Mouse (Mus musculus) gastrocnemius, adult 2 months (tissue): ENCODE measurements around the gene Acsl6. TPM values are rescaled to one million over a fixed set of nuclear protein-coding genes. Genes with fewer than 3 reads are reported as not detected.

ENCODE experiments used
- DNase-seq: peaks from one replicate; pipeline ENCODE4 v3.0.0; 2022
- H3K27ac ChIP-seq: fragments of 200-600 bp; 2 replicates; pipeline ENCODE4 v1.8.1; 2022; ENCODE audit warnings: mild to moderate bottlenecking
- H3K4me3 ChIP-seq: fragments of 200-600 bp; 2 replicates; pipeline ENCODE4 v1.8.1; 2022; ENCODE audit warnings: mild to moderate bottlenecking, moderate library complexity
- CTCF ChIP-seq: fragments of 200-600 bp; IDR thresholded peaks from 2 replicates; pipeline ENCODE4 v1.8.1; 2022; ENCODE audit warnings: antibody characterized with exemption, mild to moderate bottlenecking, moderate library complexity
- intact Hi-C: fragments of 180-260 bp; cut with DNase I; formaldehyde crosslinking; loops from one replicate; pipeline ENCODE4 v1.15.1; 2025
- total RNA-seq, 2 experiments: library from RNA; stranded (reverse); gene quantifications; 2 replicates each; pipeline ENCODE4 v1.2.3; 2021

Gene Acsl6
- total RNA-seq, 2 experiments from 2014 or later = 21.9 to 23.1 TPM

DNA sequence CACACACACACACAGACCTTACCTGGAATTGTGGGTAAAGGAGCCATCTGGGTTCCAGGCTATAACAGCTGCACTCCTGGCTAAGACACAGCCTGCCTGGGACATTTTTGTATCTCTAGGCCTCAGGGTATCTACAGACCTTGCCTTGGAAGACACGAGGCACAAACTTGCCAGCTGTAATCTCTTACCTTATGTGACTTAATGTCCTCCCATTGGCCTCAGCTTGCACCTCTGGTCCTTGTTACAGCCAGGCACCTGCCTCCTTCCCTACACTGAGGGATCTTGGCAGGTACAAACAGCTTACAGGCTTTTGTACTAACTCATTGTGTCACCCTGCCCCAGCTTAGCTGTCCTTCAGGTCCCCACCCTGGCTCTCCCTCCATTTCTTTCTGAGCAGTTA is 9.0 kb downstream of the Acsl6 start:
- Histone ChIP-seq H3K27ac (peak overlapping the region; percentile 88), H3K4me3 (no peak overlapping the region)
- peak; percentile 58 for DNase-seq
- TF ChIP-seq CTCF = no peak
- intact Hi-C loops = loop anchor here (2.0 kb wide), 2 partner anchors 18 to 40 kb away; no protein-coding TSS in a partner anchor

DNA sequence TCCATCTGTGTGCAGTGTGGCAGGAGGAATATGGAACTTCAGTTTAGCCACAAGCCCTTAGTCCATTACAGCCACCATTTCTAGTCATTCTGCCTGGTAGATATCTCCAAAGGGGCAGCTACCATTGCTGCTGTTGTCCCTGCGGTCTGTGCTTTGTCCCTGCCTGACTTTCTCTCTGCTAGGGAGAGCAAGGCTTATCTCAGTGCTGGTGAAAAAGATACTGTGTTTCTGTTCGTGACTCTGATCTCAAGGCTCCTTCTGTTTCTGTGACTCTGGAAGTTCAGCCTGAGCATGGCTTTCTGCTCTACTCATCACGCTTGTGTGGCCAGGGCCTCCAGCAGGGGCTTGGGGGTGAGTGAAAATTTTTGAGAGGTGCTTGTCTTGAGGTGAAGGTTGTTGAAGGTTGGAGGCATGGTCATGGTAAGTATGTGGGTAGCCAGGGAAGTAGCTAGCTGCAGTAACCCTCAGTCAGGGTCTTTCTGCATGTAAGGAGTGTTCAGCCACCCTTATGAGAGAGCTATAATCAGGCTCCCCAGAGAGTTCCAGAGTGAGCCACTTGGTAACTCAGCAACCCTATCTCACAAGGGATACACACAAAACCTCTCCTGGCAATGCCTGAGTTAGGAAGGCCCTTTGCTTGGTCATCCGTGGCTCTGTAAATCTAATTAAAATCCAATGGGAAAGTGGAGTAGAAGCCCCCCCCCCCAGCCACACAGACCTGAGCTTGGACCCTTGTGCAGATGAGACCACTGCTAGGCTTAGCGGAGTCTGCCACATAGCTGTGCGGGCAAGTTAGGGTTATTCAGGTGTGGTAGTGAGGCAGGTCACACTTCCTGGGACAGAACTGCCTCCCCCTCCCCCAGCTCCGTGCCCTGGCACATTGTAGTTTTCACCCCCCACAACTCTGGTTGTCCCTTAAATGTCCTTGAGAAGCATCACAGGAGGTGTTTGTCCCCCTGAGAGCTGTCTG is 10.1 kb downstream of the Acsl6 start:
- TF ChIP-seq CTCF = no peak
- peak; percentile 11 for DNase-seq
- intact Hi-C loops = loop anchor here (2.0 kb wide), 2 partner anchors 17 to 39 kb away; no protein-coding TSS in a partner anchor
- no peak overlapping the region for H3K4me3 ChIP-seq
- H3K27ac ChIP-seq = peak overlapping the region; percentile 88

DNA sequence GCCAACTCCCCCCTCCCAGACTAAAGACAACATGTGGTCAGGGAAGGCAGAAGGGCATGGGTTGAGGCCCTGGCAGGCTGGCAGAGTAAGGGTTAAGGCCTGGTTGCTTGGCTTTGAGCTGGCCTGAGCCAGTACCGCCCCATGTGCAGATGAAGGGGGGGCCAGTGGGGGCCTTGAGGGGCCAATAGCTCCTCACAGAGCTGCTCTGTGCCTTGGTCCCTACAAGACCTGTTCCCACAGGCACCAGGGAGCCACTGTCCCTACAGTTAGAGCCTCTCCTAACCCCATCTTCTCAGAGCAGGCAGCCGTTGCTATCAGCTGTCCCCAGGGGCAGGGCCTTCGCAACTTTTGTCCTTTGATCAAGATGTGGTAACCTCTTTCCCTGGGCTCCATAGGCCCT is 11.1 kb downstream of the Acsl6 start:
- intact Hi-C loops = no loop called here

DNA sequence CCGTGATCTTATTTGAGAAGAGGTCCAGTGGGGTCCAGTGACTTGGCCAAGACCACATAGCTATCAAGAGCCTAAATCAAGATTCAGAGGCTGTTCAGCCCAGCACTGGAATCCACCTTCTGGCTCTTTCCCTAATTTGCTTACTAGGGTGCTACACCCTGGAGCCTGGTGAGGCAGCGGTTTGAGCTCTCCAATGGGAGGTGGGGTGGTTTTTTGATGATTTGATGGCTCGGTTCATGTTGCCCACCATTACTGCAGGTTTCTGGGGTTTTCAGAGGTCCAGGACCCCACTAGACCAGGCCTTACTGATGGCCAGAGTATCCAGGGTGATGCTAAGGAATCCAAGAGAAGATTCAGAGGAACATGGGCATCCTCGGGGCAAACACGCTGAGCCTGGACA is 11.7 kb downstream of the Acsl6 start:
- H3K4me3 ChIP-seq = no peak overlapping the region
- peak overlapping the region; percentile 4; the same call in 1 of the 2 replicates for H3K27ac ChIP-seq
- TF ChIP-seq CTCF = no peak
- no peak for DNase-seq
- intact Hi-C loops = no loop called here

More for the DNA sequence above, 11.1 kb downstream of the Acsl6 start:
- H3K4me3 ChIP-seq = no peak overlapping the region
- no peak for TF ChIP-seq CTCF
- peak; percentile 22 for DNase-seq
- H3K27ac ChIP-seq = peak overlapping the region; percentile 4; the same call in 1 of the 2 replicates

DNA sequence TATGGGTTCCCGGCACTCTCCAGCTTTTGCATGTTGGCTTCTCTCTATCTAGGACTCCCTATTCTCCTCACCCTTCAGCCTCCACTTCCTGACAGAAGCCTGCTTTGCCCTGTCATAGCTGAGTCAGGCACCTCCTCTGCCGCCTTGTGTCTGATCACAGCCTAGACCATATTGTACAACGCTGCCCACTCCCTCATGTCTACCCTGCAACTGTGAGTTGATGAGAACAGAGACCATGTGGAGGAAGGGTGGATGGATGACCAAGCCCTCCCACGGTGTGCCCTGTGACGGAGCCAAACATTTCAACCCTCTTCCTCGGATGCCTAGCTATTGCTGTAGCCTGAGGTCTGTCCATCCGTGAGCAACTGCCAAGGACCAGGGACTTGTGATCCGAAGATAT is 13.8 kb downstream of the Acsl6 start:
- H3K27ac ChIP-seq = peak overlapping the region; percentile 74
- intact Hi-C loops = no loop called here
- H3K4me3 ChIP-seq = no peak overlapping the region
- DNase-seq = peak; percentile 20
- no peak for TF ChIP-seq CTCF

DNA sequence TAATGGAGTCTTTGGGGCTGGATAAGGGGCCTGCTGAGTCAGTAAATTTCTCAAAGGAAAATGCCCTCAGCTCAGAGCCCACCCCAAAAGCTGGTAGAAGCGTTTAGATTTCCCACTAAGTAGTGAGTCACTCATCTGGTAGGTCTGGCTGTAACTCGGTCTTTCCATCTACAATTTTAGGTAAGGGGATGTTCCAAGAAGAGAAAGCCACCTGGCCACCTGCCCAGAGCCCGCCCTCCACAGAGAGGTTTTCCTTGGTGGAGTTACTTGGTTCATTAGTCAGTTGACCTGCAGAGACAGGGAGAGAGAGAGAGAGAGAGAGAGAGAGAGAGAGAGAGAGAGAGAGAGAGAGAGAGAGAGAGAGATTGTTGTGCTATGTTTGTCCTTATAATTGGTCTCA is 14.2 kb downstream of the Acsl6 start:
- intact Hi-C loops = no loop called here
- TF ChIP-seq CTCF = no peak
- H3K27ac ChIP-seq = peak overlapping the region; percentile 74
- no peak overlapping the region for H3K4me3 ChIP-seq
- peak; percentile 65 for DNase-seq

DNA sequence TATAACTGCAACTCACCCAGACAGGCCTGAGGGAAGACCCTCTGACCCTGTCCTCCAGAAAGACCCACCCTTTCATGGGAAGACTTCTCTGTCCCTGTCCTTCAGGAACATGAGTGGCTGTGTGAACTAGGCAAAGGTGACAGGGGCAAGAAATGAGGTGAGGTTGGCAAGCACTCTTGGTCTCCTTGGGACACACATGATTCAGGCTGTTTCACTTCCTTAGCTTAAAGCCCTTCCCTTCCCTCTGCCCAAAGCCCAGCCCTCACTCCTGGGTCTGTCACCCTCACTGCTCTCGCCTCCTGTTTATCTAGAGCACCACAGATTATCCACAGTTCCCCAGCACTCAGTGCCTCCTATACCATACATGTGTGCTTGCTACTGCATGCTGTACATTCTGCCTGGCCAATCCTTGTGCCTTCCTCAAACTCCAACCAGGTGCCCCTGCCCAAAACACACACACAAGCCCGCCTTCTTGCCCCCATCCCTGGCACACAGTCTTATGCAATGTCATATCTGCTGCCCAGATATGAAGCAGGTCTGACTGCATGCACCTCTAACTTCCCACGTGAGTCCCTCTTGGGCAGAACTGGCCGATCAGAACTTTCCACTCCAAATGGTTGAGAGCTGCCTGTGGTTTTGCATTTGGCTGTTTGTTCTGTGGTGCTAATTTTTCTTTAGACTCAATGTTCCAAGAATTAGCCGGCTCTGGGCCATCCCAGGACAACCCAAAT is 18.4 kb downstream of the Acsl6 start:
- Histone ChIP-seq H3K27ac (peak overlapping the region; percentile 51), H3K4me3 (no peak overlapping the region)
- intact Hi-C loops = no loop called here
- no peak for TF ChIP-seq CTCF
- DNase-seq = peak; percentile 18

DNA sequence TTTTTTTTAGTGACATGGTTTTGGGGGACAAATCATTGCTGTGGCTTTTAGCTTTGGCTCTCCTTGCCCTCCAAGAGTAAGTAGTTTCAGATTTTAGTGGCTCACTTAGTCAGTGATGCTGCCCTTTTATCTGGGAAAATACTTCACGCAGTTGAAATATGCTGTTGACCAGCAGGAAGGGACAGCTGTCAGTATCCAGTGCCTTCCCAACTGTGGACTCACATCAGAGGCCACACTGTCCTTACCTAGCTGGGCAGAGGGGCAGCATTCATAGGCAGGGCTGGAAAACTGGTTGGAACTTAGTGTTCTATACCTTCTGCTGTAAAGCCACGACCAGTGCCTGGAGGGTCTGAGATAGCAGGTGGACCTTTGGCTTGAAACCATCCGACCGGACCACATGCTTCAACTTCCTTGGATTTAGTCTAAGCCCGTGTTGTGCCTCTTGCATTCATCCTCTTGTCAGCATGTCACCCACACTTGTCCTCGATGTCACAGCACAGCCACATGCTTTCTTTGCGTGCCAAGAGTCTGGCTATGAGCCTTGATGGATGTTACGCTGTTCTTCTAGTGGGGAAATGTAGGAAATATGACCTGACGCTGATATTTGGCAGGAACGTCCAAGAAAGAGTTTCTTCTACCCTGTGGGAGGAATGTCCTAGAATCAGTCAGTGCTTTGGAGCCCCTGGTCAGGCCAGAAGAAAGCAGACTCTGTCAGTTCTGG is 28.0 kb downstream of the Acsl6 start:
- H3K4me3 ChIP-seq = no peak overlapping the region
- H3K27ac ChIP-seq = peak overlapping the region; percentile 86
- DNase-seq = peak; percentile 59
- intact Hi-C loops = loop anchor here (2.0 kb wide), 1 partner anchor 19 kb away; no protein-coding TSS in a partner anchor
- no peak for TF ChIP-seq CTCF

DNA sequence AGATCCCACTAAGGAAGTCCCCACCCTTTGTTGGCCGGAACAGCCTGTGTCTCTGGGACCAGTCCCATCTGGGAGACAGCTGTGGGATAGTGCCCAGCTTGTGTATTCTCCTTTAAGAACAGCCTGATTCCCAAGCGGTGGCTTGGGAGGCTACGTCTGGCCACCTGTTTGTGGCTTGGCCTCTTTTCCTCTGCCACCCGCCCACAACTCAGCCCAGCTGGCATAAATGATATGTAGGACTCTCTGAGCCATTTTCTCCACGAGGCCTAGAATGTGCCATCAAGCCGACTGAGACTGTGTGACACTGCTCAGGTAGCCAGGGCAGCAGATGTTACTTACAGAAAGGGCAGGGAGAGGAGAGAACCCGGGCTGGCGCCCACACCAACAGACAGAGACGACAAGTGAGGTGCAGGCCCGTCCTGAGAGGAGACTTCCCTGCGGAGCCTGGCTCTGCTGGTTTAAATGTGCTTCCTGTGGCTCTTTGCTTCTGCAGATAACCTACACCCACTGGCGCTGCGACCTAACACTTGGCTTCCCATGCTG is 32.6 kb downstream of the Acsl6 start:
- peak overlapping the region; percentile 57 for H3K4me3 ChIP-seq
- TF ChIP-seq CTCF = no peak
- intact Hi-C loops = loop anchor here (1.0 kb wide), 1 partner anchor 15 kb away; no protein-coding TSS in a partner anchor
- peak overlapping the region; percentile 92 for H3K27ac ChIP-seq
- DNase-seq = peak; percentile 84

DNA sequence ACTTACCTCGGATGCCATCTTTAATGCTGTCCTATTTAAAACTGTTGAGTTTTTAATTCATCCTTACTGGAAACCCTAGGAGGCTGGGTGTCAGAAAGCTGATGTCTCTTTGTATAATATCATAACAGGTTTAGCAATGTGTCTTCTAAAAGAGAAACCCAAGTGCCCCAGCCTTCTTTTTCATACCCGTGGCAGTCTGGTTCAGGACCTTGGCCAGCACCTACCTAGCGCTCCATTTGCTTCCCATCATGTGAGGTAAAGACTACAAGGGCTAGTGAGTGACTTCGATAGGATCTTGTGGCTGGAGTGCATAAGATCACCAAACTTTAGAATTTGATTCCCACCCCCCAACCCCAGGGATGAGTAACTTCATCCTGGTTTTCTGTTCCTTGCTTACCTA is 40.1 kb downstream of the Acsl6 start:
- Histone ChIP-seq H3K4me3 (no peak overlapping the region), H3K27ac (no peak overlapping the region)
- intact Hi-C loops = no loop called here
- no peak for TF ChIP-seq CTCF
- DNase-seq = no peak

DNA sequence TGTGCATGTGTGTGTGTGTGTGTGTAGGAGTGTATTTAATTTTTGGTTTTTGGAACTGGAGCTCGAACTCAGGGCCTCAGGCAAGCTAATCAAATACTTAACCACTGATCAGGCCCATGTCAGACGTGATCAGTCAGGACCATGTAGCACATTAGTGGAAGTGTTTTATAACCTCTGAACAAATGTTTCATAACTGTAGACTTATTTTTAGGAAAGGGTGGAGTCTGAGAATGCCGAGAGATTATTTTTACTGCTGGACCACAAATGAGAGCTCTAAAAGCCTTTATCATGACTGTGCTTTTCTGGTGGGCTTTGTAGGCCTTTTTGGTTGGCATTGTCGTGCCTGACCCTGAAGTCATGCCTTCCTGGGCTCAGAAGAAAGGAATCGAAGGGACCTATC is 48.1 kb downstream of the Acsl6 start:
- Histone ChIP-seq H3K27ac (peak overlapping the region; percentile 97), H3K4me3 (peak overlapping the region; percentile 73)
- peak; percentile 33 for DNase-seq
- intact Hi-C loops = loop anchor here (1.0 to 2.0 kb wide), 2 partner anchors 15 to 39 kb away; no protein-coding TSS in a partner anchor
- TF ChIP-seq CTCF = no peak

DNA sequence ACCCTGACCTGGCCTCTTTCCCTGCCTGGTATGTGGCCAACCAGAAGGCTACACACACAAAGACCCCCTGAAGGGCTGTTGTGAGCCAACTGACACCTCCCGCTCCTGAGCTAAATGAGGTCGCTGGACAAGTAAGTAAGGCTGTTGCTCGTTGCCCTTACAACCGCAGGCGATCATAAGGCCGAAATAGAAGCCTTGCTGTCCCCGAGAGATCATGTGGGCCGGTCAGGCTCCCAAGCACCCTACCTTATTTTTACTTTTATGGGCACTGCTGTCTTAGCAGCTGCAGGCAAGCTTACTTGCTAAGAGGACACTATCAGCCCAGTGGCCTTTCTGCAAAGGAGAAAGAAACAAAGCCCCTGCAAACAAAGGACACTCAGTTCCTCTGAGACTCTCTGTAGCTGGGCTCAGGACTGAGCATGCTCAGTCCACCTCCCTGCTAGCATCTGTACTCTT is 49.6 kb downstream of the Acsl6 start:
- TF ChIP-seq CTCF = no peak
- DNase-seq = peak; percentile 85
- Histone ChIP-seq H3K27ac (peak overlapping the region; percentile 97), H3K4me3 (peak overlapping the region; percentile 73)
- intact Hi-C loops = loop anchor here (2.0 kb wide), 1 partner anchor 40 kb away; no protein-coding TSS in a partner anchor
